Mouse (Mus musculus) effector memory CD4-positive, alpha-beta T cell, adult 7 months (primary cell): Measurements from ENCODE around the gene Gm49369. TPM values are rescaled to one million over a fixed set of nuclear protein-coding genes. Genes with fewer than 3 reads are reported as not detected.

Experiments
- polyA plus RNA-seq: library from polyadenylated mRNA; unstranded; fragments of 100-300 nt; shearing (Covaris generic); gene quantifications from one replicate; pipeline ENCODE4 v1.2.1, GENCODE M21; 2017

The Gm49369 gene
- 28.2 TPM for polyA plus RNA-seq

DNA sequence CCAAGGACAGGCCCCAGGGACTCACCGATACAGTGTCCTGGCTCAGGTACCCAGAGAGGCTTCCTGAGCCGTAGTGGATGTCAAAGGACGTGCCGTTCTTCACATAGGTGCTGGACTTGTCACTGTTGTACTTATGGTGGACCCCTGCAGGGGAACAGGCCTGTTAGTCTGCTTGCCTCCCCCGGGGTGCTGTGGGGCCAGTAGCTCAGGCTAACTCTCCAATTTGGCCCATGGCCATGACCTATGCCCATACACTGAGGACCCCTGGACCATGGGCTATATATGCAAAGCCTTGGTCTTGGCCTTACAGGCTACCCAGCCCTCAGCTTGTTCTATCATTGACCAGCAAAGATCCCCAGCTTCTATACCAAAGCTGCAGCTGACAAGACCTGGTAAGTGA lies at the start of gene Gm49369:
TSS of gene Gm49369 (minus strand) at position 101 of the 400 bp plus-strand sequence.

DNA sequence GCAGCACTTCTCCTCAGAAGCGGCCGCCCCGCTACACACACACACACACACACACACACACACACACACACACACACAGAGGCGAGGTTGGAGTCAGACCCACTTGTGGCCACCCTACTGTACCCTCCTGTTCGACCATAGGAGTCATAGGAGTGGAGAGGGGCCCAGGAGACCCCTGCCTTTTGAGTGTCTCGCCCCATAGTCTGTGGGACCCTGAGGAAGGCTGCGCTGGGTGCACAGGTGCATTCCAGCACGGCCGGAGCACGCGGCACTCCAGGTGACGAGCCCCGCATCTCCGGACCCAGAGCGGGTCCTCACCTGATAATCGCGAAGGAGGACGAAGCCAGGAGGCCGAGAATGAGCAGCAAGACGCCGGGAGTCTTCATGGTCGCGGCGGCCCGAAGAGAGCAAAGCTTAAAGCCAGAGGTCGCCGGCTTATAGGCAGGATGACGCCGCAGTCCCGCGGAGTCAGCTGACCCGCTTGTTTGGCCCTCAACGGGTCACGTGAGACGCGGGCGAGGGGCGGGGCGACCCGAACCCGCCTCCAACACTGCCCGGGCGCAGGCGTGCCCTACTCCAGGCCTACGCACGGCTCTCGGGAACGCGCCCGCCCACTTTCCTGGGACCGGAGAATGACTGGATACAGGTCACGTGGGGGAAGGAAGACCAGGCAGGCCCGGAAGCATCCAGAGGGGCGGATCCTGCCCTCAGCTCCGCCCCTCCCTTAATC lies 5.1 kb upstream of the Gm49369 start, which contains the start of gene Ctsd:
TSS of gene Ctsd (minus strand) at position 620 of the 730 bp plus-strand sequence.

DNA sequence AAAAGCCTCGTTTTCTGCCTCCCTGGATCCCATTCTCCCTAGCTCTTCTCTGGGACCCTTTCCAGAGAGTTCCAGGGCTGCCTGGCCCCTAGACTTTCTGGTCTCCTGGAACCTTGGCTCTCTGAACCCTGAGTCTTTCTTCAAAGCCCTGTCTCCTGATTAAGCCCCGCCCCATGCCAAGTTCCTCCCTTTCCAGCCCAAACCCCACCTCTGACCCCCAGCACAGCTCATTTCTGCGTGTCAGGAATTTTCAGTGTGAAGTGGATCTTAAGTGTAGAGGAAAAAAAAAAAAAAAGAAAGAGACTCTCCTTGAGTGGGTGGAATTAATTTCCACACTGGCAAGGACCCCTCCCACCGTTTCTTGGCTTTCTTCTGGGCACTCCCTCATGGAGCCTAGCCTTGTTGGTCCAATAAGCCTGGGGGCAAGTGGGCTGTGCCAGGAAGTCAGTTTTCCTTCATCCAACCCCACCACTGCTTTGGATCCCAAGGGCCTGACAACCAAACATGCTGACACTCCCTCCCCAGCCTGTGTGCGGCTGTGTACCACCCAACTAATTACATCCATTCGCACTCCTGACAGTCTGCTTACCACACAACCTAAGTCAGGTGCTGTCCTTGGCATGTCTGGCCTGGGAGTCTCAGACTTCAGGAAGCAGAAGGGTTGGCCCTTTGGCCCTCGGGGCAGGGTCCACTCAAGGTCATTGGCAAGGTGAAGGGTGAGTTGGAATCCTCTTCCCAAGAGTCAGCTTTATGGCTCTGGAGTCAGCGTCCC lies 8.6 kb downstream of the Gm49369 start, which contains the start of gene Ifitm10:
TSS of gene Ifitm10 (minus strand) at position 113 of the 772 bp plus-strand sequence.

Other genes with a start within 250 kb of the Gm49369 start
- gene Gm39115, start 246.6 kb downstream of the Gm49369 start, polyA plus RNA-seq: not detected
- gene Gm45337, start 238.1 kb downstream of the Gm49369 start, polyA plus RNA-seq: not detected
- not detected for gene Gm29735, start 225.6 kb downstream of the Gm49369 start, polyA plus RNA-seq
- not detected for gene Gm4553, start 216.9 kb downstream of the Gm49369 start, polyA plus RNA-seq
- not detected for gene Krtap5-2, start 206.7 kb downstream of the Gm49369 start, polyA plus RNA-seq
- gene Gm10153, start 192.3 kb downstream of the Gm49369 start, polyA plus RNA-seq: not detected
- gene Krtap5-3, start 181.3 kb downstream of the Gm49369 start, polyA plus RNA-seq: not detected
- gene Gm7579, start 170.8 kb downstream of the Gm49369 start, polyA plus RNA-seq: not detected
- gene Krtap5-5, start 152.7 kb downstream of the Gm49369 start, polyA plus RNA-seq: not detected
- not detected for gene Gm40460, start 141.6 kb downstream of the Gm49369 start, polyA plus RNA-seq
- gene Gm2431, start 124.3 kb downstream of the Gm49369 start, polyA plus RNA-seq: not detected
- gene Gm4559, start 108.3 kb downstream of the Gm49369 start, polyA plus RNA-seq: not detected
- gene Krtap5-1, start 85.5 kb downstream of the Gm49369 start, polyA plus RNA-seq: not detected
- gene Krtap5-4, start 79.1 kb downstream of the Gm49369 start, polyA plus RNA-seq: not detected
- gene Ifitm10, start 8.9 kb downstream of the Gm49369 start, polyA plus RNA-seq: 44.4 TPM
- gene Ctsd, start 5.4 kb upstream of the Gm49369 start, polyA plus RNA-seq: 419 TPM
- gene Syt8, start 52.2 kb upstream of the Gm49369 start, polyA plus RNA-seq: not detected
- not detected for gene Tnni2, start 59.1 kb upstream of the Gm49369 start, polyA plus RNA-seq
- 1,101 TPM for gene Lsp1, start 78.1 kb upstream of the Gm49369 start, polyA plus RNA-seq
- gene Tnnt3, start 116.2 kb upstream of the Gm49369 start, polyA plus RNA-seq: 5.0 TPM
- gene Mrpl23, start 150.0 kb upstream of the Gm49369 start, polyA plus RNA-seq: 4.9 TPM